Mouse (Mus musculus): ENCODE measurements around the gene Taar8c. TPM values are rescaled to one million over a fixed set of nuclear protein-coding genes. Genes with fewer than 3 reads are reported as not detected.
"Not testable (repeated sequence)": the region's sequence is repeated elsewhere in the genome, so short reads cannot be mapped to it uniquely, and the experiment has no call there.

Taar8c gene
- not detected in 2 replicates for polyA plus RNA-seq (2011; ENCODE audit: insufficient read depth, insufficient read length, low replicate concordance, missing spikeins)

DNA sequence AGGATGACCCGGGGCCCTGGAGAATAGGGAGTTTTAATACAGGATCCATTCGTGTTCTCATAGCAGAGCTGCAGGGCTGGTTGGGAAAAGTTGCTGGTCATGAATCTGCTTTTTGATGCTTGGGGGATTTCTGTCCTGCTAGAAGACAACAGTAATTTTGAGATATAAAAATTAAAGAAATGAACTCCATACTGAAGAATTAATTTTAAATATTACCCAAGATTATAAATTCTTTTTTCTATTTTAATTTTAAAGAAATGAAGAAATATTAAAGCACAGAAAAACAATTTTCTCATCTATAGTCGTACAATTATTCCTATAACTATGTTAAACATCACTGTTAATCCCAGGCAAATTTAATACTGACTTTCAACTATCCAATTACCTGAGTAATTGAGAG, at the start of gene Taar8c:
Taar8c (minus strand) TSS at position 101 of the 400 bp plus-strand sequence.
- WGBS = 74% methylated on average over 1 of the region's 3 CpGs
- H3K4me3 ChIP-seq (replicated peaks; ENCODE audit: control insufficient read depth, low read depth, low read length) = not testable (repeated sequence)

DNA sequence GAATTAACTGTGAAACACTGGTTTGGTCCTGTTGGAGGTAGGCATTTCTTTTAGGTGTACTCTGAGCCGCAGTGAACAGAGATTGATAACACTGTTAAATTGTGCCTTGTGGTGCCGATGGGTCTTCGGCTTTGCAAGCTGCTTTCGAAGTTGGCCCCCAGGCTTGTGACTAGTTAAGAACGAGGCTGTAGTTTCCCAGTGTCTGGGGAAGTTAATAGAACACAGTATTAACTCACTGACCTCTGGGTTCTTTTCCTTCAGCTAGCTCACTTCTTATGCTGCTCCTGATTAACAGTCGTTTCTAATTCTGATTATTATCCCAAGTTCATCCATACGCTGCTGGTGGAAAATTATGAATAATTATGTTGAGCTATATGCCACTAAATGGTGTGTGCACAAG, 48.4 kb upstream of the Taar8c start:
- WGBS = 46% methylated on average over 7 of the region's 7 CpGs
- TF ChIP-seq CTCF (IDR thresholded peaks at IDR 0.05; ENCODE audit: control insufficient read depth, insufficient read depth, low read length) (no peak), POLR2A (IDR thresholded peaks at IDR 0.05; ENCODE audit: borderline replicate concordance, control insufficient read depth, low read depth, low read length) (no peak)
- Histone ChIP-seq H3K4me3 (replicated peaks; ENCODE audit: control insufficient read depth, low read depth, low read length) (peak overlapping the region; percentile 60), H3K27ac (ENCODE audit: control insufficient read depth, insufficient read depth, low read depth, low read length, poor library complexity) (no peak overlapping the region), H3K4me1 (ENCODE audit: control insufficient read depth, insufficient read depth, low read length) (peaks cover 2% of the 10 kb centered on the region; the same call in 1 of the 2 replicates)

More for the DNA sequence above, at the start of gene Taar8c:
- not testable (repeated sequence) for H3K27ac ChIP-seq (ENCODE audit: control insufficient read depth, insufficient read depth, low read depth, low read length, poor library complexity); H3K4me1 ChIP-seq (ENCODE audit: control insufficient read depth, insufficient read depth, low read length)

DNA sequence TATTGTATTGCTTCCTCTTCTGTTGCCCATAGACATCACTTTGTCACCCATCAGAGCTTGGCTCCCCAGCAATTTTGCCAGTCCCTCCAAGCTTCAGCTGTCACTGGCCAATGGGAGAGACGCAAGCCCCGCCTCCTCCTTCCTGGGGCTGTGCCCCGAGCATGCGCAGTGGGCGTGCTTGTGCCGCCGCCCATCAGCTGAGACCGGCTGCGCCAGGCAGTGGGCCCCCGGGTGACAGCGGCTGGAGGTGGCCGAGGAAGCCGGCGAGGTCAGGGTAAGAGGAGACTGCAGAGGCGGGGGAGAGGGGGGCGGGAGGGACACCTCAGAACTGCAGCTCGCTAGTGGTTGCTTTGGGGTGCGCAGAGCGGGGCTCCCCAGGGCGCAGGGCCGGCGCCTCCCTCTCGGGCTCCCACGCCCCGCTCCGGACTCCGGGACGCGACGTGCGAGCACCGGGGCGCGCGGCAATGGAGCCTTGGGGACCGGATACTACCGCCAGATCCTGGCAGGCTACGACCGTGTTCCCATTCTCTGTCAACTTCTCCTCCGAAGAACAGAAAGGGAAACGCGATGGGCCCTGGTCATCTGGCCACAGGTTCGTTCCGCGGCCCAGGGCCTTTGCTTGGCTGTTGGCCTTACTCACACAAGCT, 47.5 kb upstream of the Taar8c start, which contains the start of gene Stx7:
Stx7 (plus strand) TSS at position 168 of the 647 bp plus-strand sequence.
- TF ChIP-seq CTCF (IDR thresholded peaks at IDR 0.05; ENCODE audit: control insufficient read depth, insufficient read depth, low read length) (no peak), POLR2A (IDR thresholded peaks at IDR 0.05; ENCODE audit: borderline replicate concordance, control insufficient read depth, low read depth, low read length) (peak; percentile 87; the same call in 1 of the 2 replicates)
- Histone ChIP-seq H3K27ac (ENCODE audit: control insufficient read depth, insufficient read depth, low read depth, low read length, poor library complexity) (peak within 1 kb of the TSS; percentile 90), H3K4me1 (ENCODE audit: control insufficient read depth, insufficient read depth, low read length) (peaks cover 2% of the 10 kb centered on the region; the same call in 1 of the 2 replicates), H3K4me3 (replicated peaks; ENCODE audit: control insufficient read depth, low read depth, low read length) (peak within 1 kb of the TSS; percentile 100)
- under 1% methylated on average over 45 of the region's 45 CpGs for WGBS

DNA sequence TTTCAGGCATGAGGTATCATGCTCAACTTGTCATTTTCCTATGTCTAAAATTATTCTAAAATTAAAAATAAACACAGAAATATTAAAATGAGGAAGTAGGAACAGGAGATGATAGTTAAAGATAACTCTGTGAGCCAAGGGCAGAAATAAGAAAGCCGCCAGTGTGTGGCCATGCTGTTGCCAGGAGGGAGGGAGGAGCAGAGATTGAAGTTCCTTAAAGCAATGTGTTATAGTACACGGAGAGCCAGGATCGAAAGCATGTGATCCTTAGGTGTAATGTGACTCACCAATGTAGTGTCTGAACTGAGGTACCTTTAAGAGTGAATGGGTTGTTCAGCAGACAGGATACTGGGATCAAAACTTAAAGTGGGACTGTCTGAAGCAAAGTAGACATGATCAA, 41.0 kb upstream of the Taar8c start:
- no peaks in the 10 kb centered on the region for H3K4me1 ChIP-seq (ENCODE audit: control insufficient read depth, insufficient read depth, low read length)
- no peak overlapping the region for H3K27ac ChIP-seq (ENCODE audit: control insufficient read depth, insufficient read depth, low read depth, low read length, poor library complexity)
- no peak for TF ChIP-seq CTCF (IDR thresholded peaks at IDR 0.05; ENCODE audit: control insufficient read depth, insufficient read depth, low read length)
- TF ChIP-seq POLR2A (IDR thresholded peaks at IDR 0.05; ENCODE audit: borderline replicate concordance, control insufficient read depth, low read depth, low read length) = no peak
- 5% methylated on average over 3 of the region's 3 CpGs for WGBS
- H3K4me3 ChIP-seq (replicated peaks; ENCODE audit: control insufficient read depth, low read depth, low read length) = no peak overlapping the region

DNA sequence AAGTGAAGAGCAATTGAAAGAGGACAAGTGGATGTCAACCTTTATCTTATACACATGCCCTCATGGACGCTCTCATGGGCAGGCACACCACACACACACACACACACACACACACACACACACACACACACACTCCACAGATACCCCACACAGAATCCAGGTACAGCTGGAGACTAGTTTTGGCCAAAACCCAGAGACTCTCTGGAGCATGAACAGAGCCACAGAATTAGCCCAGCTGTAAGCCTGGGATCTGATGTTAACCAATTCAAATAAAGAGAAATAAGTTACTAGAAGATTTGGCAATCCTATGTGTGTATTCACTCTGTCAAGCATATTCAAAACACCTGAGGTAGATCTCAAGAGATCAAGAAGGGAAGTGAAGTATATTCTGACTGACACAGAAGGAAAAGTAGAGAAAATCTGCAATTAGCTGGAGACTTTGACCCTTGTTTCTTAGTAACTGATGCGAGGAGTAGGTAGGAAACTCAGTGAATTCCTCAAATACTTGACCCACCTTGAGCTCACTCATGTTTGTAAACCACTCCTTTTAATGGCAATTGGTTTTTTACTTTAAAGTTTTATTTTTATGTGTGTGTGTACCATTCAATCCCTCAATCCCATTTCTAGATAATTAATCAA, 37.0 kb upstream of the Taar8c start:
- WGBS = 66% methylated on average over 2 of the region's 2 CpGs
- TF ChIP-seq POLR2A (IDR thresholded peaks at IDR 0.05; ENCODE audit: borderline replicate concordance, control insufficient read depth, low read depth, low read length) (no peak), CTCF (IDR thresholded peaks at IDR 0.05; ENCODE audit: control insufficient read depth, insufficient read depth, low read length) (no peak)
- Histone ChIP-seq H3K27ac (ENCODE audit: control insufficient read depth, insufficient read depth, low read depth, low read length, poor library complexity) (no peak overlapping the region), H3K4me3 (replicated peaks; ENCODE audit: control insufficient read depth, low read depth, low read length) (no peak overlapping the region), H3K4me1 (ENCODE audit: control insufficient read depth, insufficient read depth, low read length) (no peaks in the 10 kb centered on the region)

DNA sequence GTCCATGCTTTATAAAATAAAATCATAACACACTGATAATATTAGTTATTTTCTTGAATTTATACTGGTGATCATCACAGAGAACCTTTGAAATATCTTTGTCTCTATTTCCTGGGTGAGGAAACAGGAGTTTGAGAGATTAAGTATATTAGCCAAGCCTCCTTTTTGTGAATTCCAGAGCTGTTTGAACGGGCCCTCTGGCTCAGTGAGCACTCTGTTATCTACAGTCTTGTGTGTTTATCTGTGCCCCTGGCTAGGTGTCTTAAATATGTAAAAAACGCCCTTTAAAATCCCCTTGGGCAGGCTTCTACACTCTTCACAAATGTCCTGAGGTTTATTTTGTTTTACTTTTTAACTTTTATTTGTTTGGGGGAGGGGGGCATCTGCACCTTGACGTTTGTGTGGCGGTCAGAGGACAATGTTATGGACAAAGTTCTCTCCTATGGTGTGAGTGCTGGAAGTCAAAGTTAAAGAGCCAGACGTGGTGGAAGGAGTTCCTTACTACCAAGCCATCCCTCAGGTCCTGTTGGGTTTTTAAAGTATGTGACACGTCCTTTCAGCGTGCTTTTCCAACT, 32.4 kb upstream of the Taar8c start:
- Histone ChIP-seq H3K4me3 (replicated peaks; ENCODE audit: control insufficient read depth, low read depth, low read length) (no peak overlapping the region), H3K4me1 (ENCODE audit: control insufficient read depth, insufficient read depth, low read length) (no peaks in the 10 kb centered on the region; the same call in 1 of the 2 replicates), H3K27ac (ENCODE audit: control insufficient read depth, insufficient read depth, low read depth, low read length, poor library complexity) (no peak overlapping the region)
- TF ChIP-seq POLR2A (IDR thresholded peaks at IDR 0.05; ENCODE audit: borderline replicate concordance, control insufficient read depth, low read depth, low read length) (no peak), CTCF (IDR thresholded peaks at IDR 0.05; ENCODE audit: control insufficient read depth, insufficient read depth, low read length) (no peak)
- WGBS = 71% methylated on average over 7 of the region's 7 CpGs

DNA sequence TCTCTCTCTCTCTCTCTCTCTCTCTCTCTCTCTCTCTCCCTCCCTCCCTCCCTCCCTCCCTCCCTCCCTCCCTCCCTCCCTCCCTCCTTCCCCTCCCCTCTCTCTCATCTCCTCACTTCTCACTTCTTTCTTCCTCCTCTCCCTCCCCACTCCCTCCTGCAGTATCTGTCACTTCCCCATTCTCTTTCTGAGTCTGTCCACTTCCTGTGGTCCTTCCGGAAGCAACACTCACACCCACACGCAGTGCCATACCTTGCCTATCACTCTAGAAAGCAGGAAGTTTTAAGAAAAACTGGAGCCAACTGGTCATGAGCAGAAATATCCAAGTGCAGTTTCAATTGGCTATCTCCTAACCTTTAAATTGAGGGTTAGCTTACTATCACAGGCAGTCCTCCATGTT, 31.4 kb upstream of the Taar8c start:
- TF ChIP-seq POLR2A (IDR thresholded peaks at IDR 0.05; ENCODE audit: borderline replicate concordance, control insufficient read depth, low read depth, low read length) = no peak
- no peak for TF ChIP-seq CTCF (IDR thresholded peaks at IDR 0.05; ENCODE audit: control insufficient read depth, insufficient read depth, low read length)
- no peaks in the 10 kb centered on the region; the same call in 1 of the 2 replicates for H3K4me1 ChIP-seq (ENCODE audit: control insufficient read depth, insufficient read depth, low read length)
- WGBS = 0% methylated on average over 2 of the region's 2 CpGs
- H3K27ac ChIP-seq (ENCODE audit: control insufficient read depth, insufficient read depth, low read depth, low read length, poor library complexity) = no peak overlapping the region
- no peak overlapping the region for H3K4me3 ChIP-seq (replicated peaks; ENCODE audit: control insufficient read depth, low read depth, low read length)

DNA sequence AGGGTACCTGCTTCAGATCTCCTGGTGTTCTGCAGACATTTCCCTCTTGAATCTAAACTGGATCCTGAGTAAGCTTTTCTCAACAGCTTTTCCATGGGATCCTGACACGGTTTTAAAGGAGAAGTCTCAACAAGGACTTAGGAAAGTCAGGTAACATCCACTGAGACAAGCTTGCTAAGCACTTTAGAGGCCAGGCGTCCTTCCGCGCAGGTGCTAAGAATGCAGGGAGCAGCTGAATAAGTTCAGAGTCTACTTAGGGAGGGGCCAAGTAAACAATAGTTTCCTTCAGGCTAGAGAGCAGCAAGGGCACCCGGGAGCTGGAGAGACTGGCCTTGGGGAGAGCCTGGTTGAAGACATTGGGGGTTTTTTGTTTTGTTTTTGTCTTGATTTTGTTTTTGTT, 30.6 kb upstream of the Taar8c start:
- TF ChIP-seq CTCF (IDR thresholded peaks at IDR 0.05; ENCODE audit: control insufficient read depth, insufficient read depth, low read length) (no peak), POLR2A (IDR thresholded peaks at IDR 0.05; ENCODE audit: borderline replicate concordance, control insufficient read depth, low read depth, low read length) (no peak)
- Histone ChIP-seq H3K27ac (ENCODE audit: control insufficient read depth, insufficient read depth, low read depth, low read length, poor library complexity) (no peak overlapping the region), H3K4me1 (ENCODE audit: control insufficient read depth, insufficient read depth, low read length) (no peaks in the 10 kb centered on the region; the same call in 1 of the 2 replicates), H3K4me3 (replicated peaks; ENCODE audit: control insufficient read depth, low read depth, low read length) (no peak overlapping the region)
- 69% methylated on average over 5 of the region's 5 CpGs for WGBS
